Mouse (Mus musculus) kidney, adult 2 months (tissue): Measurements from ENCODE around the gene Rab2b. TPM values are rescaled to one million over a fixed set of nuclear protein-coding genes. Genes with fewer than 3 reads are reported as not detected.
"Not testable (repeated sequence)": the region's sequence is repeated elsewhere in the genome, so short reads cannot be mapped to it uniquely, and the experiment has no call there.

ENCODE experiments used
- DNase-seq: peaks from one replicate; pipeline ENCODE4 v3.0.0; 2021
- H3K27ac ChIP-seq: fragments of 200-500 bp; 2 replicates; pipeline ENCODE4 v1.5.1; 2012; ENCODE audit warnings: low read depth, low read length, control low read depth, inconsistent platforms; ENCODE audit not compliant: insufficient read depth
- H3K27me3 ChIP-seq: fragments of 200-500 bp; replicated peaks from 2 replicates; pipeline ENCODE4 v1.6.1; 2012; ENCODE audit warnings: mild to moderate bottlenecking, moderate library complexity, low read length, inconsistent platforms; ENCODE audit not compliant: control insufficient read depth, insufficient read depth
- H3K36me3 ChIP-seq: fragments of 200-500 bp; 2 replicates; pipeline ENCODE4 v1.6.1; 2012; ENCODE audit warnings: mild to moderate bottlenecking, moderate library complexity, low read length, inconsistent platforms; ENCODE audit not compliant: control insufficient read depth, insufficient read depth
- H3K4me1 ChIP-seq: fragments of 200-500 bp; 2 replicates; pipeline ENCODE4 v1.6.1; 2011; ENCODE audit warnings: low read length; ENCODE audit not compliant: control insufficient read depth, insufficient read depth
- H3K4me3 ChIP-seq: fragments of 200-500 bp; 2 replicates; pipeline ENCODE4 v1.5.1; 2011; ENCODE audit warnings: mild to moderate bottlenecking, low read depth, low read length, control low read depth; ENCODE audit not compliant: insufficient read depth
- CTCF ChIP-seq: fragments of 200-500 bp; conservative IDR thresholded peaks from 2 replicates; pipeline ENCODE4 v1.5.1; 2011; ENCODE audit warnings: low read depth, mild to moderate bottlenecking, control low read depth, low read length, moderate library complexity, mixed read lengths; ENCODE audit not compliant: insufficient read depth, insufficient read length
- POLR2A ChIP-seq: fragments of 200-500 bp; IDR thresholded peaks from one replicate; pipeline ENCODE4 v1.6.1; 2011; ENCODE audit warnings: low read depth, low read length, control low read depth
- WGBS: fragments of 180-500 bp; shearing (Covaris S2); methylation state at CpG from one replicate; pipeline ENCODE4 v1.1.7; 2018; 5-methylcytosine and 5-hydroxymethylcytosine counted together
- polyA plus RNA-seq: library from polyadenylated mRNA; depleted of rRNA; stranded (reverse); fragments of >200 nt; gene quantifications from 2 replicates; pipeline ENCODE4 v1.2.3, GENCODE M21; 2012

The Rab2b gene
- polyA plus RNA-seq, 1 experiment, result 8.4 TPM

DNA sequence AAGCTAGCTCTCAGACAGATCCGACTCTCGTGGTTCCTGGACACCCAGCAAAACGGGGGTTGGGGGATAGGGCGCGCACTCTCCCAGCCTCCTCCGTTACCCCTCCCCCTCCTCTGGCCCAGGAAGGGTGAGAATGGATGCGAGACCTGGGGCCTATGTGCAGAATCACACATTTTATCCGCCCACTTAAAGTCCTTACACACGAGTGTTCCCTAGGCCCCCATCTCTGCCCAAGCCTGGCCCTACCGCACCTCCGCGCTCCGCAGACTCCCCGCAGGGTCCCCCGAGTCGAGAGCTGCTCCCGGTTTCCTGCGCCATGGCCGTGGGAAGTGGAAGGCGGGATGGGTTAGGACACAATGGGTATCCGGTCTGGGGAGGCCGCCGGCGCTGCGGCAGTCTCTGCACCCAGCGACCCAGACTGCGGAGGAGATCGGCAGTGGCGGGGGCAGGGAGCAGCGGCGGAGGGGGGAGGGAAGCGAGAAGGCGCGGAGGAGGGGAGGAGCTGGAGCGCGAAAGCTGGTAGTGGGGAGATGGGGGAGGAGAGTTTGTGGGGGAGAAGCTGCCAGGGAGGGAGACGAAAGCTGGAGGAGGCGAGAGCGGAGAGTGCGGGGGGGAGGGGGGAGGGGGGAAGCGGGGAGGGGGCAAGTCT is 36.6 kb upstream of the Rab2b start:
- TF ChIP-seq POLR2A (no peak), CTCF (no peak)
- under 1% methylated on average over 33 of the region's 41 CpGs for WGBS
- H3K27ac ChIP-seq, result peak overlapping the region; percentile 47
- peaks cover 7% of the 10 kb centered on the region; the same call in 1 of the 2 replicates for H3K4me1 ChIP-seq
- no peaks in the 10 kb centered on the region for H3K36me3 ChIP-seq
- H3K4me3 ChIP-seq, result peak overlapping the region; percentile 85
- no peaks in the 10 kb centered on the region for H3K27me3 ChIP-seq
- peak; percentile 81 for DNase-seq

DNA sequence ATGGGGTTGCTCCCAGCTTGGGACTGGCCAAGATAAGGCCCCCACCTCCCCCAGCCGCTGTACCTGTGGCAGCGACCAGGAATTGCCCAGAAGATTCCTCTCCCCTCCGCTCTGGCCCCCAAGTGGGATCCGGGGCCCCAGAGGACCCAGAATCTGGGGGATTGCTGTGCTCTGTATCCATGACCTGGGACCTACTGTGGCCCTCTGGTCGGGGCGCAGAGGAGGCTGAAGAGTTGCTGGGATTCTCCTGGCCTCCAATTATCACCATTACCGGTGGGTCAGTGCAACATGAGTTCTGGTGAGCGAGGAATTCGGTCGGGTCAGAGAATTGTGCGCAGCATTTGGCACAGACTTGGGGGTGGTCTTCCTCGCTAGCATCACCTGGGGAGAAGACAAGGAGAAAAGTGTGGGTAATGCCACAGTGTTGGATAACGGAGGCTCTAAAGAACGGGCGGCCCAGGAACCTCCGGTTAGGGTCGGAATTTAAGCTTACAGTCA is 36.0 kb upstream of the Rab2b start:
- WGBS, result 10% methylated on average over 17 of the region's 17 CpGs
- Histone ChIP-seq H3K27ac (peak overlapping the region; percentile 47), H3K4me1 (peaks cover 7% of the 10 kb centered on the region; the same call in 1 of the 2 replicates), H3K36me3 (no peaks in the 10 kb centered on the region), H3K27me3 (no peaks in the 10 kb centered on the region), H3K4me3 (peak overlapping the region; percentile 85)
- TF ChIP-seq CTCF (no peak), POLR2A (no peak)
- no peak for DNase-seq

- H3K27ac ChIP-seq, result no peak overlapping the region
- no peaks in the 10 kb centered on the region for H3K27me3 ChIP-seq
- TF ChIP-seq POLR2A, result no peak
- no peak for TF ChIP-seq CTCF
- H3K4me3 ChIP-seq, result peak overlapping the region; percentile 85; the same call in 1 of the 2 replicates
- 49% methylated on average over 8 of the region's 8 CpGs for WGBS
- peak; percentile 21 for DNase-seq
- no peaks in the 10 kb centered on the region for H3K36me3 ChIP-seq
- H3K4me1 ChIP-seq, result peaks cover 7% of the 10 kb centered on the region; the same call in 1 of the 2 replicates
Measured at GRCm38 (mm10) chr14:52314808-52315150, 35.4 kb upstream of the Rab2b start.

- H3K36me3 ChIP-seq, result no peaks in the 10 kb centered on the region
Measured at GRCm38 (mm10) chr14:52313931-52314807, 34.8 kb upstream of the Rab2b start.

DNA sequence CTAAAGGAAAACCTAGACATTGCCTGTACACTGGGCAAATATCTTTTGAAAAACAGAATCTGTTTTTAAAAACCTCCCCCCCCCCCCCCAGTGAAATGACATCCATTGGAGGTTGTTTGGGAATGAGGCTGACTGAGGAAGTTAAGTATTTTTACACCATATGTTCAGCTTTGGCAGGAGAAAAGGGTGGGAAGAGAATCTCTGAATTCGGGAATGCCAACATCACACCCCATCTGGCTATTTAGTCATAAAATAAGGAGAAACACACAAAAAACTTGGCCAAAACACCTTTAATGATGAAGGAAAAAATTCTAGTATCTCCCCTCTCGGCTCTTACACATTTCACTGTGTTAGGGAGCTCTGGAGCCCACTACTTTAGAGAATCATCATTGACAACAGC is 31.6 kb upstream of the Rab2b start:
- no peaks in the 10 kb centered on the region for H3K36me3 ChIP-seq
- H3K4me3 ChIP-seq, result no peak overlapping the region
- TF ChIP-seq POLR2A, result no peak
- no peak for TF ChIP-seq CTCF
- H3K27ac ChIP-seq, result no peak overlapping the region
- DNase-seq, result no peak
- WGBS, result 92% methylated on average over 2 of the region's 2 CpGs
- no peaks in the 10 kb centered on the region for H3K4me1 ChIP-seq
- H3K27me3 ChIP-seq, result no peaks in the 10 kb centered on the region

More at GRCm38 (mm10) chr14:52313931-52314807, 34.8 kb upstream of the Rab2b start:
- 80% methylated on average over 26 of the region's 26 CpGs for WGBS
- Histone ChIP-seq H3K27me3 (no peaks in the 10 kb centered on the region), H3K4me3 (no peak overlapping the region), H3K27ac (no peak overlapping the region), H3K4me1 (peaks cover 7% of the 10 kb centered on the region; the same call in 1 of the 2 replicates)
- no peak for DNase-seq
- TF ChIP-seq POLR2A (no peak), CTCF (no peak)

- not testable (repeated sequence) for H3K4me1 ChIP-seq, H3K36me3 ChIP-seq, H3K4me3 ChIP-seq, DNase-seq, H3K27me3 ChIP-seq, H3K27ac ChIP-seq
- WGBS, result 93% methylated on average over 6 of the region's 6 CpGs
Measured at GRCm38 (mm10) chr14:52310343-52310742, 31.0 kb upstream of the Rab2b start.

DNA sequence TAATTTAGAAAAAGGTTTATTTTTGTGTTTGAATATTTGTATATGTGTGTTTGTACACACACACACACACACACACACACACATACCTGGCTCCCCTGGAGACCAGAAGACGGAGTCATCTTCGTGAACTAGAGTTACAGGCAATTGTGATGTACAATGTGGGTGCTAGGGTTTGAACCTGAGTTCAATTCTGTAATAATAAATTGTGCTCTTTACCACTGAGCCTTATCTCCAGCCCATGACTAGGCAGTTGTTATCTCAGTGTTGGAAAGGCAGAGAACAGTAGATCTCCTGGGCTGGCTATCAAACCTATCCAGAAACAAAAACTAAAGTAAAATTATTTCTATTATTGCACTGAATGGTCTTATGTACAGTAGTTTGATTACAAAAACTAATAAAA is 26.8 kb upstream of the Rab2b start:
- Histone ChIP-seq H3K27ac (no peak overlapping the region), H3K36me3 (no peaks in the 10 kb centered on the region), H3K27me3 (no peaks in the 10 kb centered on the region), H3K4me3 (no peak overlapping the region), H3K4me1 (no peaks in the 10 kb centered on the region)
- 99% methylated on average over 2 of the region's 2 CpGs for WGBS
- no peak for DNase-seq
- TF ChIP-seq CTCF (no peak), POLR2A (no peak)
